Mouse (Mus musculus): ENCODE data around the gene Gja6.

Gja6 gene

DNA sequence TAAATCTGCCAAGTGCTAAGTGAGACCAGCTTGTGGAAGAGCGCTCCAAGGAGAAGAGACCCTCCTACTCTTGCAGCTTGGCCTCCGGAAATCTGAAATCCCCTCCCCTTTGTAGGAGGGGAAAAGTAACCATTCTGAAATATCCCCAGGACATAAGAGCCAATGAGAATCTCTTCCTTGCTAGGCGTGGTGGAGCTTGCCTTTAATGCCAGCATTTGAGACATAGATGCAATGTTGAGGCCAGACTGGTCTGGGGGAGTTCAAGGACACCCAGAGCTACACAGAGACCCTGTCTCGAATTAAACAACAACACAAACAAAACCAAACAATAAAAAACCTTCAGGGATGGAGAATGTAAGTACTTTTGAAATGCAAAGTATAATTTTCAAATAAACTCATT lies at the start of gene Gja6:
TSS of gene Gja6 (minus strand) at position 101 of the 400 bp plus-strand sequence.
- in situ Hi-C loops (cut with MboI; ENCODE audit: unreplicated experiment in 2 of 2) = no loop called here

DNA sequence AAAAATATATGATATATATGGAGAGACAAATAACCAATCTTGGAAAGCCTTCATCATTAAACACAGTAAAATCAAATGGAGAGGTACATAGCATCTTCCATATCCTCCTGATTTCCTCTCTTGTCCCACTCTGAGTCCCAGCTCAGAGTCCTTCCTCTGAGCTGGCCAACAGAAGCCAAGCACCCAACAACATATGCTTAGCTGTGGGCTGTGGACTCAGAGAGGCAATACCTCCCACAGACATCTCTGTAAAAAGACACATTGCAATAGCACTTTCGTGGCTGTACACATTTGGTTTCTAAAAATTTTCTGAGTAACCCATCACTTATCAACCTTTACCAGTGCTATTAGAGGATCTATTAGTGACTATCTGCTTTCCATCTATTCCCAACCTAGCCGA lies 42.7 kb upstream of the Gja6 start:
- in situ Hi-C loops (cut with MboI; ENCODE audit: unreplicated experiment in 2 of 2) = loop anchor here in 1 of 2 experiments (25.0 kb wide), 1 partner anchor 762 kb away; no protein-coding TSS in a partner anchor

DNA sequence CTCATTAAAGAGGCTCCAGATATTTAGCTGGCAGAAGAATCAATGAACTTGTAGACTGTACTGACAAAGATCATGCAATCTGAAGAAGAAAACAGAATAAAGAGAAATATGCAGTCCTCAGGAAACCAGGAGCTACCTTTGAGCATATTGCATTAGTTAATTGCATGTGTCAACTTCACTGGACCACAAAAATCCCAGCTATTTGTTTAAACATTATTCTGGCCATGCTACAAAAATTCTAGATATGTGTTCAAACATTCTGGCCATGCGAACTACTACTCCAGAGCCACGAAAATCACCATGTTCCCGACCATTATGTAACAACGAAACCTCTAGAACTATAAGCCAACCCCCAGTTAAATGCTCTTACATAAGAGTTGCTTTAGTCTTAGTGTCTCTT lies 37.9 kb upstream of the Gja6 start:
- in situ Hi-C loops (cut with MboI; ENCODE audit: unreplicated experiment in 2 of 2) = loop anchor here in 1 of 2 experiments (25.0 kb wide), 1 partner anchor 757 kb away; no protein-coding TSS in a partner anchor

DNA sequence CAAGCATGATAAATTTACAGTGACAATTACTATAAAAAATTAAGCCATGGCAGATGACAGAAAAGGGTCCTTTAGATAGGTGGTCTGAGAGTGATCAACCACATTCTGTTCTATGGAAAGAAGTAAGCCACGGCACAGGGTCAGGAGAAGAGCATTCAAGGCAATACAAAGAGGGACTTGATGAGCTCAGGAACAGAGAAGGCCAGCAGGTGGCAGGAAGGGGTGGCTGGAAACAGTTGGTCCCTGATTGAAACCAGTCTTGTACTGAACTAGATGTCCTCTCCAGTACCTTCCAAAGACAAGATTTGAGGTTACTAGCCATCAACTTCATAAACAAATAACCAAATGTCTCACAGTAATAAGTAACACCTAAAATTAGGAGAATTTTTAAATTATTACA lies 28.7 kb upstream of the Gja6 start:
- in situ Hi-C loops (cut with MboI; ENCODE audit: unreplicated experiment in 2 of 2) = loop anchor here in 1 of 2 experiments (5.0 to 25.0 kb wide), 2 partner anchors 97 to 748 kb away; no protein-coding TSS in a partner anchor

DNA sequence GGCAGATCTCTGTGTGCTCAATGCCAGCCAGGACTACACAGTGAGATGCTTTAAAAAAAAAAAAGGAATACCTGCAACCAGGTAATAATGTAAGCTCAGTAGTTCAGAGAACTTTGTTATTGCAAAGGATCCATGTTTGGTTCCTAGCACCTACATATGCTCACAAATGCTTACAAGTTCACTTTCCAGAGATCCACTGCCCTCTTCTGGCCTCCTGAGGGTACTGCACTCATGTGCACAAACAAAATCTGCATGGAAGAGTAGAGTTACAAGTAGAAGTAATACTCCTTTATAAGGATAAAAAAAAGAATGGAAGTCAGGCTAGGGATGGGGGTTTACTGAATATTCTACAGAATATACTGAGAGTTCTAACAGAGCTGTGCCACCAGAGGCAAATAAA lies 23.8 kb upstream of the Gja6 start:
- in situ Hi-C loops (cut with MboI; ENCODE audit: unreplicated experiment in 2 of 2) = loop anchor here (5.0 to 25.0 kb wide), 2 partner anchors 102 to 743 kb away; no protein-coding TSS in a partner anchor

DNA sequence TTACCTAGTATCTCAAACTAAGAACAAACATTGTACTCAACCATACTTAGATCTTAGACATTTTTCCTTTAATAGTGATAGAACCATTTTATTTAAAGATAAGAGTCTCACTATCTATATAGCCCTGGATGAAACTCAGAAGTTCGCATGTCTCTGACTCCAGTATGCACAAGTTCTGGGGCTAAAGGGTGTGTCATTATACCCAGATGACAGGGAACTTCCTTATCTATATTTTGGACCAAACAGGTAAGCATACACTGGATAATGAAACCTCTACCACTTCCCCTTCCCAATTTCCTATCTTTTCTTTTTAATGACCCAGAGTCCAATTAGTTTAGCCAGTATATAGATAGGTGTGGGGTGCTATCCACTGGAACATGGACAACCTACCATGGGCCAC lies 22.0 kb upstream of the Gja6 start:
- in situ Hi-C loops (cut with MboI; ENCODE audit: unreplicated experiment in 2 of 2) = loop anchor here in 1 of 2 experiments (25.0 kb wide), 1 partner anchor 742 kb away; no protein-coding TSS in a partner anchor

DNA sequence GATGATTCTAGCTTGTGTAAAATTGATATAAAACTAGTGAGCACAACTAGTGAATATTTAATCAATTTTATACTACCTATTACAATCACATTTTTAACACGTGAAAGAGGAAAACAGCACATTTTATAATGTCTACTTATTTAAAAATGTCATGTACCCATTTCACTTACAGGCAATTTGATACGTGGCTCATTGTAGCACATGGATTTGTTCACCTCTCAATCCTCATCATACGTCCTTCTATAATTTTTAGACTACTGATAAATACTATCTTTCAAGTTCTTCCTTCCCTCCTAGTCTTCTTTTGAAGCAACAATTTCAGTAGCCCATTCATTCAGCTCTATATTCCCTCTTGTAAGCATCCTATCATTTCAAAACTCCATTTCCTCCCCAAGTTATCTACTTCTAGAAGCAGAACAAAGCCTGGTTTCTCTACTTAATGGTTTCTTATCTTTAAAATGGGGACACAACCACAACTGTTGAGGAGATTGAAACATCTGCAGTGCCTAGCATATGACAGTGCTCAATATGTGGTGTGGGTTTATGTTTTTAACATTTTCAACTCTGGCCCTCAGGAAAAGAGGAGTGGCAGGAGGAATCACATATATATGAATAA lies 12.3 kb upstream of the Gja6 start:
- in situ Hi-C loops (cut with MboI; ENCODE audit: unreplicated experiment in 2 of 2) = no loop called here

DNA sequence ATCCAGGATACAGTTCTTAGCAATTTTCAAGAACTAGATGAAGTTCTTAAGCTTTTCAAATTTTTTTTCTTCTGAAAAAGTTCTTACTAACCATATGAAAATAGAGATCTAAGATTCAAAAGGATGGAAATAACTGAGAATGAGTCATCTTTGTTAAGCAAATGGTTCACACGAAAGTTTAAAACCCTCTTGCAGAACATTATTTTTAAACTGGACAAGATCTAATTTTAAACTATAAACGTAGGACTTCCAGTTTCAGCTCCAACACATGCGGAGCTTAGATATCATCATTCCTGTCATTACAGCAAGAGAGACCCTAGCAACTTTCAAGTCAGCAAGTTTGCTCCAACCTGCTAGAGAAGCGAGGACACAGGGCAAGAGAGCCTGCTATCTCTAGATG lies 375 bp downstream of the Gja6 start:
- in situ Hi-C loops (cut with MboI; ENCODE audit: unreplicated experiment in 2 of 2) = no loop called here

DNA sequence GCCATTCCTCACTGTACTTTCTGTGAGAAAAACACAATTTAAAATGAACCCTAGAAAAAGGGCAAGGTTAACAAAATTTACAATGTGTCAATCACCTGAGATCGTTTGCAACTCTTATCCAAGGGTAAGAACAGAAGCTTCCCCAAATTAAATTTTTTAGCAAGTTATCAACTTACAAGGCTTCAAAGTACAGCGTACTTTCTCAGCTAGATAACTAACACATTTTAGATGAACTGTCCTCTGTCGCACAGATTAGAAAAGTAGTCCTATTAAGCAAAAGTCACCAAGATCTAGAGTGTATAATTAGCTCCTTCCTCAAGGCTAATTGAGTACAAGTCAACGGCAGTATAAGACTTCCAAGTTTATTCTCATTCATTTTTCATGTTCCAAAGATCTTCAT lies 939 bp downstream of the Gja6 start:
- in situ Hi-C loops (cut with MboI; ENCODE audit: unreplicated experiment in 2 of 2) = no loop called here

DNA sequence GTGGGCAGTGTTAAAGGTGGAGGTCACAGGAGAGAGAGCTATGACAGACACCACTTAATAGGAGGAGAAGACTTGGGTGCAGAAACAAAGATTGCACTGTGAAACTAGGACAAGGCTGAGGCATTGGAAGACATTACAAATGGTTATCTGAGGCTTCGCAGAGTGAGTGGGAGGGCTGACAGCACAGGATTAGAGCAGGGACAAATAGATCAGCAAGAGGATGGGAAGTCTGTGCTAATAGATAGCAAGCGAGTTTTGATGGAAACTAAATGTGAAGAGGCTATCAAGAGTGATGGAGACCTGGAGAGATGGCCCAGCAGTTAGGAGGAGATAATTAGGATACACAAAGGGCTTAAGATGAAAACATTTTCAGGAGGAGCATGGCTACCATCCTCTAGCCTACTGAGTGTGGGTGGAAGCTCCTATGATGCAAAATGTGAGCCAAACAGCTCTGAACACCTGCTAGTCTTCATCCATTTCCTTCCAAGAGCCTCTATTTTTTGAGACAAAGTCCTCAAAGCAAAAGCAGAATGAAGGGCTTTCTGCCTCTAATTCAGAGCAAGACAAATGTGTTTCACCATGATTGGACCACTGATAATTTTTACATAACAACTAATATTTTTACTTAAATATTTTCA lies 1.7 kb downstream of the Gja6 start:
- in situ Hi-C loops (cut with MboI; ENCODE audit: unreplicated experiment in 2 of 2) = no loop called here

DNA sequence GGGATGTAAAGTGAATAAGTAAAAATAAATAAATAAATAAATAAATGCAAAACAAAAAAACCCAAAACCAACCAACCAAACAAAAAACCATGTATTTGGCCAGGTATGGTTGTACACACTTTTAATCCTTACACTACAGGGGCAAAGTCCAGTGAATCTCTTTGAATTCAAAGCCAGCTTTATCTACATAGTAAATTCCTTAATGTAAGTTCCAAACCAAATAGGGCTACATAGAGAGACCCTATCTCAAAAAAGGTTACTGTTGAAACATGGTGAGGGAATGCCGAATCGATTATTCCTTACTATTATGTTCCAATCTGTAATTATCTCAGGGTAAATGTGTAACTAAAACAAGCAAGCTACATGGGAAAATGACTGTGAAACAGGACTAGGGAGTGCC lies 5.7 kb downstream of the Gja6 start:
- in situ Hi-C loops (cut with MboI; ENCODE audit: unreplicated experiment in 2 of 2) = no loop called here

DNA sequence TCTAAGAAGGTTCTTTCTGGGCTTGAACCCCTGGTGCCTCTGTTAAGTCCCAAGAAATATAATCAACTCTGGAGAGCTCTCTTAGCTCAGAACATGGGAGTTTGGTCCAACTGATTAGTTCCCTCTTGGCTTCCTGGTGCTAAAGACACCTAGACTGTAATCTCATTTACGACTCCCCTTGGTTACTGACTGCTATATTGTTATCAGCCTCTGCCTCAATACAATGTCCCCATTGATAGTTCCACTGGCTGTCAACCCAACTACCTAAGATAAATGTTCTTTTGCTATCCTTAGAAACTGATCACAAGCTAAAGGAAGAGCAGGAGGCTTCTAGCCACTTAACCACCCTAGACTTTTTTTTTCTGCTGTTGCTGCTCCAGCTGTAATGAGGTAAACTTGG lies 14.8 kb downstream of the Gja6 start:
- in situ Hi-C loops (cut with MboI; ENCODE audit: unreplicated experiment in 2 of 2) = no loop called here

DNA sequence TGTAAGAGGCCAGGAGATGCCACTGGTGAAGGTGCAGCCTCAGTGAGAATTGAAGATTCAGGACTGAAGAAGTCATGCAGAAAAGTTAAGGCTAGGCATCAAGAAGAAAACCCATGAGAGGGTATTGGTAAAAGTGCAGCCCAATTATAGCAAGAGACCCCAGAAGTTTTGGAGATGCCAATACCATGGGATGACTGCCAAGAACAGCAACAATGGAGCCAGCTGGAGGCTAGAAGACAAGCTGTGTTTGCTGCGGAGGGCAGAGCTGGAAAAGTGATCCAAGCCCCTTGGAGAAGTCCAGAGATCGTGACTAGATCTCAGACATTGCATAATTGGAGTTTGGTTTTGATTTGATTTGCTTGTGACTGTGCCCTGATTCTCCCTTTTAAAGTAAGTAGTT lies 20.6 kb downstream of the Gja6 start:
- in situ Hi-C loops (cut with MboI; ENCODE audit: unreplicated experiment in 2 of 2) = no loop called here

DNA sequence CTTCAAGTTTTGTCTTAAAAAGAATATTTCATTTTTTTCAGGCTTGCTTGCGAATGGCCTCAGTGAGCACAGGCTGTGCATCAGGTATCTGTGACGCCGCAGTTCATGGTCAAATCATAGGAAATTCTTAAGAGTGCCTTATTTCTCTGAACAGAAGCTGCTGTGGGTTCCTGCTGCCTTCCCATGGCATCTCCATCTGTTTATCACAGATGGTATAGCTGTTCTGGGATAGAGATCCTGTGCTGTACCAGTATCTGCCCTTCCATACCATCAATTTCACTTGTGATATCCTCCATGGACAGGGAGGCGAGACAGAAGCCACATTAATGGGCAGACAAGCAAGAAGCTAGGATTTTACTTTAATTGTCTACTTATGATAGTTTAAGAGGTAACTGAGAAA lies 40.3 kb downstream of the Gja6 start:
- in situ Hi-C loops (cut with MboI; ENCODE audit: unreplicated experiment in 2 of 2) = no loop called here

DNA sequence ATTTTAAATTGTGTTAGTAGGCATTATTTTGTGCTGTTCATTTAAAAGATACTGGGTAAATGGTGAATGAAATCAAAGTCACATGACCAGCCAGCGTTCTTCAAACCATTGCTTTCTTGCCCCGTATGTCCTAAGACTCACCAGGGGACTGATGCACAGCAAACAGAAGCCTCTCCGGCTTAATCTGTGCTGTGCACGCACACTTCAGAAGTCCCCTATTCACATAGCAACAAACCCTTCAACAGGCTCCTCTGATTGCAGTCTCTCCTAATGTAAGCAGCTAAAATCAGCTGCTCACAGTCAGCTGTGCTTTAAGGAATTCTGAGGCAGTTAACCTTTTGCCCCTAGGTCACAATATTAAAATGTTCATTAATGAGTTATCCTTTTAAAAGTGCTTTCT lies 41.8 kb downstream of the Gja6 start:
- in situ Hi-C loops (cut with MboI; ENCODE audit: unreplicated experiment in 2 of 2) = no loop called here

DNA sequence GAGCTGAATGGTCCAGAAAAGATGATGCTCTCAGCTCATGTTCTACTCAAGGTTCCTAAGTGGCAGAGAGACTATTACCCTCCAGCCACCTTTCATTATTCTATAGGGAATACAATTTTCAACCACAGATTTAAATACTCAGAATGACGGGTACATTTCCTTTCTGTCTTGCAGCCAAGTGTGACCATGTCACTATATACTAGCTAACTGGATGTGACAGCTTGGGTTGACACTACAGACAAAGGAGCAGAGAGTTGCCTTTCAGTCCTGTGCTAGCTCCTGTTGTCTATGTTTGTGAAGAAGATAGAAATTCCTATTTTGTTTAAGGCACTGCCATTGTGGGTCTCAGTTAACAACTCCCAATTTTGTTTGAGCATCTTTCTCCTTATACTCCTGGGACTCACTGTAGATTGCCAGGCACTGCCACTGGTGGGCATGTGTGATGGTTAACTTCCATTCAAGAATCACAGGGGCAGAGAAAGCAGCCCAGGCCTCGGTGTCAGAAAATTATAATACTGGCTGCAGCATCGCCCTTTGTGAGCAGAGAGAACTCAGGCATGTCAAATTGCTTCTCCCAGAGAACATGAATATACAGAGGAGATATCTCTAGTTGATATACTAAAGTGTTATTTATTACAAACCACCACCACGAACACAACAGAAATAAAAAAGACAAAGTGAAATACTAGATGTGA lies 43.0 kb downstream of the Gja6 start:
- in situ Hi-C loops (cut with MboI; ENCODE audit: unreplicated experiment in 2 of 2) = no loop called here

All from v-Abl transformed pro-B cells (cell line).